Mouse (Mus musculus): Measurements from ENCODE around the gene Flywch1. TPM values are rescaled to one million over a fixed set of nuclear protein-coding genes. Genes with fewer than 3 reads are reported as not detected.

Gene Flywch1
- total RNA-seq (2021), result 10 to 100 TPM; 87.6 to 92.3 TPM

- peak; percentile 99 for DNase-seq
- intact Hi-C loops (cut with DNase I), result loop anchor here (10.0 kb wide), 1 partner anchor 193 kb away; no protein-coding TSS in a partner anchor
Observed at GRCm38 (mm10) chr17:23771284-23772218, at the start of gene Flywch1. TSS of gene Flywch1 (minus strand) at chr17:23771602.

DNA sequence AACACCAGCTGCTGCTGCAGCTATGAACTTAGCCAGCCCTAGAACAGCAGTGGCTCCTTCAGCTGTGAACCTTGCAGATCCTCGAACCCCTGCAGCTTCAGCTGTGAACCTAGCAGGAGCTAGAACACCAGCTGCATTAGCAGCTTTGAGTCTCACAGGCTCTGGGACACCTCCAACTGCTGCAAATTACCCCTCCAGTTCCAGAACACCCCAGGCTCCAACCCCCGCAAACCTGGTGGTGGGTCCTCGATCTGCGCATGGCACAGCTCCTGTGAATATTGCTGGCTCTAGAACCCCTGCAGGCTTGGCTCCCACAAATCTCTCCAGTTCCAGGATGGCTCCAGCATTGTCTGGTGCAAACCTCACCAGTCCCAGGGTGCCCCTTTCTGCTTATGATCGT lies 49.3 kb upstream of the Flywch1 start:
- intact Hi-C loops (cut with DNase I), result no loop called here
- DNase-seq, result no peak

DNA sequence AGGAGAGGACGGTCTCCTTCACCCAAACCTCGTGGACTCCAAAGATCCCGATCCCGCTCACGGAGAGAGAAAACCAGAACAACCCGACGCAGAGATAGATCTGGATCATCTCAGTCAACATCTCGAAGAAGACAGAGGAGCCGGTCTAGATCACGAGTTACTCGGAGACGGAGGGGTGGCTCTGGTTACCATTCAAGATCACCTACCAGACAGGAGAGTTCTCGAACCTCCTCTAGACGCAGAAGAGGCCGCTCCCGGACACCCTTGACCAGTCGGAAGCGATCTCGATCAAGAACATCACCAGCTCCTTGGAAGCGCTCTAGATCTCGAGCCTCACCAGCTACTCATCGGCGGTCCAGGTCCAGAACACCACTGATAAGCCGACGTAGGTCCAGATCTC lies 47.8 kb upstream of the Flywch1 start:
- intact Hi-C loops (cut with DNase I), result no loop called here
- DNase-seq, result no peak

DNA sequence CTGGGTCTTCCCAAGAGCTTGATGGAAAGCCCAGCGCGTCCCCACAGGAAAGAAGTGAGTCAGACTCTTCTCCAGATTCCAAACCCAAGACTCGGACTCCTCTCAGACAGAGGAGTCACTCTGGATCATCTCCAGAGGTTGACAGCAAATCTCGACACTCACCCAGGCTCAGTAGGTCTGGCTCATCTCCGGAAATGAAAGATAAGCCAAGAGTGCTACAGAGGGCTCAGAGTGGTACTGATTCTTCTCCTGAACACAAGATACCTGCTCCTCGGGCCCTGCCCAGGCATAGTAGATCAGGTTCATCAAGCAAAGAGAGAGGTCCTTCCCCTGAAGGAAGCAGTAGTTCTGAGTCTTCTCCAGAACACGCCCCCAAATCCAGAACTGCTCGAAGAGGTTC lies 47.2 kb upstream of the Flywch1 start:
- intact Hi-C loops (cut with DNase I), result no loop called here

DNA sequence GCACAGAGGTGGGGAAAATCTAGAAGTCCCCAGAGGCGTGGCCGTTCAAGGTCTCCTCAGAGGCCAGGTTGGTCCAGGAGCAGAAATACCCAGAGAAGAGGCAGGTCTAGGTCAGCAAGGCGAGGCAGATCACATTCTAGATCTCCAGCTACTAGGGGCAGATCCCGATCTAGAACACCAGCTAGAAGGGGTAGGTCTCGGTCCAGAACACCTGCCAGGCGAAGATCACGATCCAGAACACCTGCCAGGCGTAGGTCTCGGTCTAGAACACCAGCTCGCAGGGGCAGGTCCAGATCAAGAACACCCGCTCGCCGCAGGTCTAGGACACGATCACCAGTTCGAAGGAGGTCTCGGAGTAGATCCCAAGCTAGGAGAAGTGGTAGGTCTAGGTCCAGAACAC lies 44.2 kb upstream of the Flywch1 start:
- intact Hi-C loops (cut with DNase I), result no loop called here
- no peak for DNase-seq

More for the DNA sequence above, 47.2 kb upstream of the Flywch1 start:
- no peak for DNase-seq

DNA sequence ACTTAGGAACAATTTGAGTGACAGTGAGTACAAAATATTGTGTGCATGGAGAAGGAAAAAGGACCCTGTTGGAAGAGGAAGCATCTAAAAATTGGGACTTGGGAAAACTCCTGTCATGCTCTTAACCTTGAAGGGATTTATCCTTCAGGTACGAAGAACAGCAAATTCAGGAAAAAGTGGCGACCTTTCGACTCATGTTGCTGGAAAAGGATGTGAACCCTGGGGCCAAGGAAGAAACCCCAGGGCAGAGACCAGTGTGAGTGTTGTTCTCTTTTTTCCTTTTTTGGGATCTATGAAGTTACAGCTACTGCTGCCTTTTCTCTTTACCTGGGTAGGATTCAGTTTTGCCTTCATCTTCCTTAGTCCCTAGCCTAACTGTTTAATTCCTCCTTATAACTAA lies 36.5 kb upstream of the Flywch1 start:
- intact Hi-C loops (cut with DNase I), result no loop called here

GRCm38 (mm10) chr17:23806867-23807266 lies 35.5 kb upstream of the Flywch1 start:
- no peak for DNase-seq
- intact Hi-C loops (cut with DNase I), result no loop called here

More for the DNA sequence above, 36.5 kb upstream of the Flywch1 start:
- no peak for DNase-seq

DNA sequence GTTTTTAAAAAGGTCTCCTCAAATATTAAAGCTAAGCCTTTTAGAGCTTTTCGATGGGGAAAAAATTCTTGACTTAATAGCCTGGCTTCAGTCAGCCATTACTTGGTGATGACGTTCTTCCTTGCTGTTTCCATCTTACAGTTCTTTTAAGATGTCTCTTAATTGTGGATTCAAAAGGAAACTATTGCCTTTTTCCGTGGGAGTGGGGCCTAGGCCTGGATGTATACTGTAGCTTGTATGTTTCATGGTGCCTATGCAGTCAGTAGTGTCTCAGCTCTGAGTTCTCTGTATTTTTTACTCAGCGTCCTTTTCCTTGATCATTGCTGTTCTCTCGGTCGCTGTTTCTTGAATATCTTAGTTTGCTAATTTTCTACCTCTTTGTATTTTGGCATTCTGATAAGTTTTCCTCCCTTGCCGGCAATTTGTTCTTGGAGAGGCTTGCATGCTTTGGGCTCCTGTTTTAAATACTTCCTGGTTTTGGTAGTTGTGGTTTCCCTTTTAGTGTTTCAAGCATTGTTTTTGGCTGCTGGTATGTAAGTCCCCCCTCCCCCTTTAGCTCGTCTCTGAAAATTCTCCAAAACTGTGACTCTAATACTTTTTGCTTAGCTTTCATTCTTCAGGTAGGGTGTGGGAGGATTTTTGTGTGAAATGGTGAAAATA lies 33.2 kb upstream of the Flywch1 start:
- no peak for DNase-seq
- intact Hi-C loops (cut with DNase I), result no loop called here

DNA sequence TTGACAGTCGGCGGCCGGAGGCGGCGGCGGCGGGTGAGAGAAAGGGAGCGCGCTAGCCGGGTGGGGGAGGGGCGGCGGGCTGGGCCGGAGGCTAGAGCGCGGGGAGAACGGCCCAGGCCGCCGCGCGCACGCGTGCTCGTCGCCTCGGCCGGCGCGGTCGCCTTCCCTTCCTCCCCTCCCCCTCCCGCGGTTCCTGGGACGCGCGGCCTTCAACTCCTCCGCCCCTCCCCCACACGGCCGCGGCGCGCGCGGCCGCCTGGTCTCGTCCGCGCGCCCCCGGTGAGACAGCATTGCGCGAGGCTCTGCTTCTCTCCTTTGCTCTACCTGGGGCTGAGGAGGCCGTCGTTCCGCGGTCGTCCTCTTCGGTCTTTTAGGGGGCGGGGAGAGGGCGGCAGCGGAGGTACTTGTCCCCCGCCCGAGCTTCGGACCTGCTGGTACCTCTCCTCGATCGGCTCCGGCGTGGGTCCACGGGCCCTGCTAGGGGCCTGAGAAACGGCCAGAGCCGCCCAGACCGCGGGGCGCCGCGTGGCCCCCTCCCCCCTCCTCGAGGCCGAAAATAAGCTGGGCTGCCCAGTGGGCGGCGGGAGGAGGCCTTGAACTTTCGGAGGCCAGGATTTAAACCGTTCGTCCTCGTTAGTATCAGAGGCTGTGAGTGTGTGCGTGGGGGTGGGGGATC lies 32.1 kb upstream of the Flywch1 start:
- peak; percentile 92 for DNase-seq

DNA sequence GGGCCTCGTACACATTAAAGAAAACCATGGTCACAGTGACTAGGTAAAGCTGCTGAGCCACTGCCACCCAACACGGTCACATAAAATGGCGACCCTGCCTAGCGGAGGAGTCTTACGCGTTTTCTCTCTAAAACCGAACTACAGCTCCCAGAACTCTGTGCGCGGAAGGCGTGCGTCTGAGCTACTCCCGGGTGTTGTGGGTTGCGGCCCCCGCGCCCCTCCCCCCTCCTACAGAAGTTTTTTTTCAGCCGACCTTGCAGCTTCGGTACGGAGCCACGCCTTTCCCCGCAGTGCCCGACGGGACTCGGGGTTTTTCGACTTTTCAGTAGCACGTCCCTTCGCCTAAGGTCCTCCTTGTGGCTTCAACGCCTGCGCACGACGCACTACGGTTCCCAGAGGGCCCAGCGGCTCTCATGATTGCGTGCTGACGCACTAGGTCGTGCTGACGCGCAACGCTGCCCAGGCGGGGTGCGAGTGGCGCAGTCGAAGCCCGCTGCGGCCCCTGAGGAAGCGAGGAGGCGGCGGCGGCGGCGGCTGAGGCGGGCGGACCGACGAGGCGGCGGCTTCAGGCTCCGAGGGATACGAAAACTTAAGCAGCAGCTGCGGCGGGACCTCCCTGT lies 31.5 kb upstream of the Flywch1 start:
- DNase-seq, result peak; percentile 99
- intact Hi-C loops (cut with DNase I), result no loop called here

More for the DNA sequence above, 32.1 kb upstream of the Flywch1 start:
- intact Hi-C loops (cut with DNase I), result no loop called here

- intact Hi-C loops (cut with DNase I), result no loop called here
- no peak for DNase-seq
Observed at GRCm38 (mm10) chr17:23801627-23802026, 30.2 kb upstream of the Flywch1 start.

DNA sequence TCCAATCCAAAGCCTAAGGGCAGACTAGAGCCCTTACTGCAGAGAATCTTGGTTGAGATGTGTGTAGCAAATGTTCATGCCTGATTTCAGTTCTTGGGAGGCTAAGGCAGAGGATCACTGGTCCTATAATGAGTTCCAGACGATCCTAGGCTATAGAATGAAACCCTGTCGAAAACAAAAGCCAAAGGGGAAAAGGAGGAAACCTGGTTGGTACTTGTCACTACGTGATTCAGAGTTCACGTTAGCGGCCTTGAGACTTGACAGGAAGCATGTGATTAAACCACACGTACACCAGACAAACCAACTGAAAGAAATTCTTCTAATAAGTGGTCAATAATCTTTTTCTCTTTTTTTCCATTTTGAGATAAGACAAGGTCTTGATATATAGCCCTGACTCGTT lies 25.9 kb upstream of the Flywch1 start:
- DNase-seq, result no peak
- intact Hi-C loops (cut with DNase I), result no loop called here

DNA sequence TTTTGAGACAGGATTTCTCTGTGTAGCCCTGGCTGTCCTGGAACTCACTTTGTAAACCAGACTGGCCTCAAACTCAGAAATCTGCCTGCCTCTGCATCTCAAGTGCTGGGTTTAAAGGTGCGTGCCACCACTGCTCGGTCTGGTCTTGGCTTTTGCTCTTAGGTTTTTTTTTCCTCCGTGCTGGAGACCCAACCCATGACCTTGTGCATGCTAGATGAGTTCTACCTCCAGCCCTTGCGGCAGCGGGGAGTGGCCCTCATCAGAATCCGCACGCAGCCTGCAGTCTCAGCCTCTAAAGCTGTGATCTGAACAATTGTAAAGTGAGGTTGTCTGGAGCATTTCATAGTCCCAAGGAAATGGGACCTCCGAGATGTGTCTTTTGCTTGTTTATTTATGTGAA lies 23.9 kb upstream of the Flywch1 start:
- intact Hi-C loops (cut with DNase I), result no loop called here
- no peak for DNase-seq

DNA sequence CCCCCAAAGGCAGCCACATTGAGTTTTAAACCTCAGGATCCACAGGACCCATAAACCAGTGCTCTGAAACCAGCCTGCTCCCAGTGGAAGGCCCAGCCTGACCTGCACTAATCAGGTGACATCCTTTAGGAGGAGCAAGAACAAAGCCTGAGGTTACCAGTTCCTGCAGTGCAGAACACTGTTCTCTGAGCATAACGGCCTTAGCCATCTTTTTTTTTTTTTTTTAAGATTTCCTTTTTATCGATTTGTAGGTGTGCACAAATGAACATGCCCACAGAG lies 19.6 kb upstream of the Flywch1 start:
- intact Hi-C loops (cut with DNase I), result no loop called here
- DNase-seq, result no peak

- intact Hi-C loops (cut with DNase I), result no loop called here
- DNase-seq, result peak; percentile 53
Observed at GRCm38 (mm10) chr17:23790269-23791078, 19.1 kb upstream of the Flywch1 start, which contains the start of gene Srrm2. TSS of gene Srrm2 (plus strand) at chr17:23790532.

GRCm38 (mm10) chr17:23789749-23790268 lies 18.4 kb upstream of the Flywch1 start:
- intact Hi-C loops (cut with DNase I), result no loop called here
- DNase-seq, result no peak

GRCm38 (mm10) chr17:23788973-23789372 lies 17.6 kb upstream of the Flywch1 start:
- intact Hi-C loops (cut with DNase I), result no loop called here
- DNase-seq, result no peak

DNA sequence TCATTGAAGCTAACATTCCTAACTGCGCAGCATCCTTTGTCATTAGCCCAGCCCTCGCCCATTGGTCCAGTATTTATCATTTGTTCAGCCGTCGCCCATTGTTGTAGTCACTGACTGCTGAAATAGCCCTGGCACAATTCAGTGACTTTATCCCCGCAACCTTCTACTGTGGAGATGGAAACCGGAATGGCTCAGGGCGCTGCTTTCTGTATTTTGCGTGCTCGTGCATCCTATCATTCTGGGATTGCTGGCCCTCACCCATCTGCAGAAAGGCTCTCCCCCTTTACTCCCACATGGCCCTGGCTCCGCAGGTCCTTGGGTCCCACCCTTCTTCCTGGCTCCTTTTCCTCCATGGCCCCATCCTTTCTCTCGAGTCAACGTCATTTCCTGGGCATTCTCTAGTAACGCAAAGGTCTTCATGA lies 15.1 kb upstream of the Flywch1 start:
- DNase-seq, result peak; percentile 37
- intact Hi-C loops (cut with DNase I), result no loop called here

DNA sequence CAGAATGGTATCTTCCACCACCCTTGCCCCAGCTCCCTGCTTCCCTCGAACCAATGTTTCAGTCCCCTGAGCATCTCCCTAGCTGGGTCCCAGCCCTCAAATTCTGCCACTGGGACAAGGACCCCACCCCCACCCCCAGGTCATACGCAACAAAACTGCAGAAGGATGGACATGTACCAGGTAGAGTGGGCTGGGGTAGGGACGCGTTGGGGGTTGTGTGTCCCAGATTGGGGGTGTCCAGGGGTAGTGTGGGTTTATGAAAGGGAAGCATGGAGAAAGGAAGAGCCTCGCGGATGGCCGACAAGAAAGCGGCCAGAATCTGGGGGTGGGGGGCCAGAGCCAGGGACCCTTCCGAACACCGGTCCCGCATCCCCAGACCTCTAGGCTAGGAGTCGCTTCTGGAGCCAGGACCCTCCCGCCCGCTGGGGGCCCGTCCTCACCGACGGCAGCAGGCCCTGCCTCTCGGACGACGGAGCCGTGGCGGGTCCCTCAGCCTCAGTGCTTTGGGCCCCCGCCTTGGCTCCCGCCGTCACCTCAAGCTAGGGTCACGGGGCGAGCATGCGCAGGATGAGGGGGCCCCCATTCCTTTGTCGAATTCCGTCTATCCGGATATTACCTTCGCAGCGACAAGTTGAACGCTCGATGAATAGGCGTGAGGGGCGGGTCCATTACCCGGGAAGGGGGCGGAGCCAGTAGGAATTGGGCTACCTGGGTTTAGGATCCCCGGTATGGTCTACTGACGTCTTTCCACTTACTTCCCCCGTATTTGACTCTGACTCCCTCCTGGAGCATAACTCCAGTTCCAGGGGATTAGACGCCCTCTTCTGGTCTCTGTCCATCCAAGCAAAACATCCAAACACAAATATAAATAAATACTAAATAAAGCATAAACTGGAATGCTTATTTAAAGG lies 14.4 kb upstream of the Flywch1 start, which contains the start of gene Flywch2:
Gene Flywch2, minus strand, starts transcription at position 521 of the 911 bp plus-strand sequence.
- intact Hi-C loops (cut with DNase I), result no loop called here

More for the DNA sequence above, 14.4 kb upstream of the Flywch1 start, which contains the start of gene Flywch2:
- DNase-seq, result peak; percentile 88

All from left cerebral cortex, postnatal 4 days (tissue).